9 mouse cellular contexts compared by ENCODE assay signal in genomic region chr7:19257390-19258022, GRCm38 (mm10). TPM values are rescaled to one million over a fixed set of nuclear protein-coding genes. Genes with fewer than 3 reads are reported as not detected.
DNase-seq lines count a peak whose midpoint lies in the region; ATAC-seq and TF ChIP-seq lines count a peak whose summit lies in the region.
"Had no signal": no experiment of that assay in that cellular context is flagged by ENCODE, and none has a peak within 500 bp of the region (broad histone marks: within the 10 kb centered on the region; RNA-seq: fewer than 3 reads in every experiment).

No protein-coding gene starts in this region.

- 68% methylated on average over 11 of the region's 11 CpGs for WGBS in thymus, adult 2 months
- 40% methylated on average over 11 of the region's 11 CpGs for WGBS in heart, embryonic 15.5 days
- 41% methylated on average over 11 of the region's 11 CpGs for WGBS in kidney, postnatal 0 days
- WGBS in neural tube, embryonic 13.5 days, result 37% methylated on average over 11 of the region's 11 CpGs

- peak; percentile 76 for ATAC-seq in heart, embryonic 15.5 days (replicated peaks; ENCODE audit: insufficient number of reproducible peaks, insufficient read depth, low FRiP score, low read depth)
- peak; percentile 86 for ATAC-seq in kidney, postnatal 0 days (replicated peaks; ENCODE audit: low FRiP score, low read depth)
- ATAC-seq in neural tube, embryonic 13.5 days (ENCODE audit: low read depth), result peak; percentile 71

- TF ChIP-seq POLR2A in thymus, adult 2 months (IDR thresholded peaks at IDR 0.05; ENCODE audit: control insufficient read depth, extremely low read depth, insufficient read depth, low read length, poor library complexity), result no peak

- TF ChIP-seq CTCF in thymus, adult 2 months (IDR thresholded peaks at IDR 0.05; ENCODE audit: borderline replicate concordance, control insufficient read depth, extremely low read depth, insufficient read depth, low read length, poor library complexity), result no peak
- no peak for TF ChIP-seq CTCF in kidney, postnatal 0 days (IDR thresholded peaks at IDR 0.05; ENCODE audit: low read depth)

- no peak overlapping the region for H3K9ac ChIP-seq in heart, embryonic 15.5 days
- H3K9ac ChIP-seq in kidney, postnatal 0 days (ENCODE audit: low read depth, low read length), result no peak overlapping the region
- H3K9ac ChIP-seq in neural tube, embryonic 13.5 days, result no peak overlapping the region
- H3K9ac ChIP-seq: limb, embryonic 12.5 days had no signal

- peaks cover 26% of the 10 kb centered on the region for H3K4me1 ChIP-seq in thymus, adult 2 months (replicated peaks; ENCODE audit: control insufficient read depth, insufficient read depth, low read length)
- peaks cover 61% of the 10 kb centered on the region for H3K4me1 ChIP-seq in erythroblast, embryonic 14.5 days (ENCODE audit: control insufficient read depth)
- 0 out of 2 replicates have a peak, but pooled peaks cover 3% of the 10 kb centered on the region for H3K4me1 ChIP-seq in heart, embryonic 15.5 days (replicated peaks)
- no peaks in the 10 kb centered on the region for H3K4me1 ChIP-seq in kidney, postnatal 0 days (replicated peaks; ENCODE audit: insufficient read depth, low read length)
- 0 out of 2 replicates have a peak, but pooled peaks cover 4% of the 10 kb centered on the region for H3K4me1 ChIP-seq in neural tube, embryonic 13.5 days (replicated peaks)
- H3K4me1 ChIP-seq: limb, embryonic 12.5 days had no signal

- peaks cover 39% of the 10 kb centered on the region for H3K36me3 ChIP-seq in thymus, adult 2 months (ENCODE audit: control insufficient read depth, insufficient read depth, low read length)
- peaks cover 78% of the 10 kb centered on the region for H3K36me3 ChIP-seq in erythroblast, embryonic 14.5 days (ENCODE audit: control insufficient read depth)
- H3K36me3 ChIP-seq in heart, embryonic 15.5 days, result peaks cover 72% of the 10 kb centered on the region
- H3K36me3 ChIP-seq in kidney, postnatal 0 days (ENCODE audit: insufficient read depth, low read length), result peaks cover 61% of the 10 kb centered on the region
- H3K36me3 ChIP-seq in neural tube, embryonic 13.5 days, result peaks cover 76% of the 10 kb centered on the region

- H3K9me3 ChIP-seq in erythroblast, embryonic 14.5 days (ENCODE audit: control insufficient read depth, low read length), result no peaks in the 10 kb centered on the region
- H3K9me3 ChIP-seq in heart, embryonic 15.5 days (replicated peaks), result no peaks in the 10 kb centered on the region
- no peaks in the 10 kb centered on the region for H3K9me3 ChIP-seq in kidney, postnatal 0 days (replicated peaks; ENCODE audit: low read length)
- H3K9me3 ChIP-seq in neural tube, embryonic 13.5 days, result no peaks in the 10 kb centered on the region
- H3K9me3 ChIP-seq: limb, embryonic 12.5 days had no signal

- peak; percentile 21 for DNase-seq in thymus, adult 2 months
- DNase-seq in thymus, postnatal 36 days, result no peak
- DNase-seq in kidney, postnatal 0 days (ENCODE audit: low spot score), result peak; percentile 90
- DNase-seq in lung, adult 18-20 months, result peak; percentile 90 to 93
- DNase-seq in urinary bladder, postnatal 25 days (ENCODE audit: low spot score), result peak; percentile 47

- H3K27ac ChIP-seq in thymus, adult 2 months (ENCODE audit: control insufficient read depth, insufficient read depth, low read length), result 0 out of 2 replicates have a peak overlapping the region, but pooled peaks have one; percentile 23
- no peak overlapping the region for H3K27ac ChIP-seq in heart, embryonic 15.5 days
- no peak overlapping the region for H3K27ac ChIP-seq in kidney, postnatal 0 days
- no peak overlapping the region for H3K27ac ChIP-seq in neural tube, embryonic 13.5 days (replicated peaks)
- H3K27ac ChIP-seq: limb, embryonic 12.5 days had no signal

- H3K27me3 ChIP-seq in thymus, adult 2 months (ENCODE audit: control insufficient read depth, insufficient read depth, low read length), result no peaks in the 10 kb centered on the region
- H3K27me3 ChIP-seq in erythroblast, embryonic 14.5 days (ENCODE audit: control insufficient read depth), result no peaks in the 10 kb centered on the region
- H3K27me3 ChIP-seq in heart, embryonic 15.5 days, result no peaks in the 10 kb centered on the region
- no peaks in the 10 kb centered on the region for H3K27me3 ChIP-seq in kidney, postnatal 0 days (ENCODE audit: insufficient read depth, low read length)
- H3K27me3 ChIP-seq in neural tube, embryonic 13.5 days, result no peaks in the 10 kb centered on the region
- H3K27me3 ChIP-seq: limb, embryonic 12.5 days had no signal

- no peak overlapping the region for H3K4me2 ChIP-seq in heart, embryonic 15.5 days
- no peak overlapping the region for H3K4me2 ChIP-seq in kidney, postnatal 0 days (ENCODE audit: low read length)
- no peak overlapping the region for H3K4me2 ChIP-seq in neural tube, embryonic 13.5 days
- H3K4me2 ChIP-seq: limb, embryonic 12.5 days had no signal

- no peak overlapping the region for H3K4me3 ChIP-seq in thymus, adult 2 months (ENCODE audit: control insufficient read depth, insufficient read depth, low read length)
- H3K4me3 ChIP-seq in erythroblast, embryonic 14.5 days (replicated peaks), result peak overlapping the region; percentile 44
- H3K4me3 ChIP-seq in heart, embryonic 15.5 days, result no peak overlapping the region
- H3K4me3 ChIP-seq in kidney, postnatal 0 days (replicated peaks; ENCODE audit: low read depth, low read length), result no peak overlapping the region
- no peak overlapping the region for H3K4me3 ChIP-seq in neural tube, embryonic 13.5 days
- H3K4me3 ChIP-seq: limb, embryonic 12.5 days had no signal

RNA-seq across cellular contexts. Expression of gene Vasp, which starts 14.1 kb away (rescaled TPM):
- 325 and 327 TPM in 2 replicates for polyA plus RNA-seq in thymus, adult 2 months (2012; rRNA removed)
- 17.7 TPM in 2 replicates for polyA plus RNA-seq in erythroblast, embryonic 14.5 days (2012)
- 81.2 and 81.6 TPM in 2 replicates for polyA plus RNA-seq in heart, embryonic 15.5 days (2015; fragmentation: Nextera tagmentation; extraction: Ambion mirVana)
- polyA plus RNA-seq in kidney, postnatal 0 days (2015; fragmentation: Nextera tagmentation; extraction: Ambion mirVana), result 89.4 and 94.4 TPM in 2 replicates
- polyA plus RNA-seq in neural tube, embryonic 13.5 days (2015; fragmentation: Nextera tagmentation; extraction: Ambion mirVana), result 41.2 and 46.3 TPM in 2 replicates

RNA-seq across cellular contexts. Expression of gene Ppm1n, which starts 22.4 kb away (rescaled TPM):
- polyA plus RNA-seq in thymus, adult 2 months (2012; rRNA removed), result 0.57 and 0.63 TPM in 2 replicates
- polyA plus RNA-seq in erythroblast, embryonic 14.5 days (2012), result not detected in 2 replicates
- 0.11 and 0.16 TPM in 2 replicates for polyA plus RNA-seq in heart, embryonic 15.5 days (2015; fragmentation: Nextera tagmentation; extraction: Ambion mirVana)
- 0.18 TPM in 1 of 2 replicates, not detected in the other for polyA plus RNA-seq in kidney, postnatal 0 days (2015; fragmentation: Nextera tagmentation; extraction: Ambion mirVana)
- 0.41 and 0.59 TPM in 2 replicates for polyA plus RNA-seq in neural tube, embryonic 13.5 days (2015; fragmentation: Nextera tagmentation; extraction: Ambion mirVana)
- polyA plus RNA-seq: limb, embryonic 12.5 days had no signal

RNA-seq across cellular contexts. Expression of gene Rtn2, which starts 24.9 kb away (rescaled TPM):
- 3.0 and 19.9 TPM in 2 replicates for polyA plus RNA-seq in thymus, adult 2 months (2012; rRNA removed)
- 0.29 and 0.44 TPM in 2 replicates for polyA plus RNA-seq in erythroblast, embryonic 14.5 days (2012)
- 27.2 TPM in 2 replicates for polyA plus RNA-seq in heart, embryonic 15.5 days (2015; fragmentation: Nextera tagmentation; extraction: Ambion mirVana)
- 7.3 and 7.4 TPM in 2 replicates for polyA plus RNA-seq in kidney, postnatal 0 days (2015; fragmentation: Nextera tagmentation; extraction: Ambion mirVana)
- 103 and 117 TPM in 2 replicates for polyA plus RNA-seq in neural tube, embryonic 13.5 days (2015; fragmentation: Nextera tagmentation; extraction: Ambion mirVana)

RNA-seq across cellular contexts. Expression of gene Opa3, which starts 29.4 kb away (rescaled TPM):
- 46.5 and 46.7 TPM in 2 replicates for polyA plus RNA-seq in thymus, adult 2 months (2012; rRNA removed)
- 2.1 and 2.3 TPM in 2 replicates for polyA plus RNA-seq in erythroblast, embryonic 14.5 days (2012)
- polyA plus RNA-seq in heart, embryonic 15.5 days (2015; fragmentation: Nextera tagmentation; extraction: Ambion mirVana), result 33.8 and 37.9 TPM in 2 replicates
- 30.4 and 30.5 TPM in 2 replicates for polyA plus RNA-seq in kidney, postnatal 0 days (2015; fragmentation: Nextera tagmentation; extraction: Ambion mirVana)
- polyA plus RNA-seq in neural tube, embryonic 13.5 days (2015; fragmentation: Nextera tagmentation; extraction: Ambion mirVana), result 38.7 and 39.9 TPM in 2 replicates

RNA-seq across cellular contexts. Expression of gene Gpr4, which starts 45.2 kb away (rescaled TPM):
- polyA plus RNA-seq in thymus, adult 2 months (2012; rRNA removed), result 4.2 and 5.5 TPM in 2 replicates
- not detected in 2 replicates for polyA plus RNA-seq in erythroblast, embryonic 14.5 days (2012)
- 2.1 and 2.2 TPM in 2 replicates for polyA plus RNA-seq in heart, embryonic 15.5 days (2015; fragmentation: Nextera tagmentation; extraction: Ambion mirVana)
- 5.1 and 5.2 TPM in 2 replicates for polyA plus RNA-seq in kidney, postnatal 0 days (2015; fragmentation: Nextera tagmentation; extraction: Ambion mirVana)
- 2.0 and 2.6 TPM in 2 replicates for polyA plus RNA-seq in neural tube, embryonic 13.5 days (2015; fragmentation: Nextera tagmentation; extraction: Ambion mirVana)

Comparison
In these comparisons a context has a peak if more than half of its experiments do, and no peak if none do; other contexts are left out.
1. DNase-seq: peak in thymus, adult 2 months (single experiment), kidney, postnatal 0 days (single experiment), lung, adult 18-20 months (2 of 2) and urinary bladder, postnatal 25 days (single experiment); none in thymus, postnatal 36 days (0 of 2).
2. Peak in every context shown above with its lines, with median percentiles within 50 percentile points of each other: ATAC-seq.